Mouse (Mus musculus): ENCODE data around the gene Olfr316. TPM values are rescaled to one million over a fixed set of nuclear protein-coding genes. Genes with fewer than 3 reads are reported as not detected.

Olfr316 gene
- polyA plus RNA-seq, 1 experiment from 2014 or later = 0.05 TPM

Other genes with a start within 250 kb of the Olfr316 start
- not detected in 2 replicates for gene Olfr330, start 217.9 kb upstream of the Olfr316 start, polyA plus RNA-seq (2015; fragmentation: Nextera tagmentation; extraction: Ambion mirVana)
- gene Olfr329-ps, start 206.3 kb upstream of the Olfr316 start, polyA plus RNA-seq (2015; fragmentation: Nextera tagmentation; extraction: Ambion mirVana) = not detected in 2 replicates
- gene Olfr328, start 197.1 kb upstream of the Olfr316 start, polyA plus RNA-seq (2015; fragmentation: Nextera tagmentation; extraction: Ambion mirVana) = 0.14 TPM in 1 of 2 replicates, not detected in the other
- gene Olfr224, start 182.2 kb upstream of the Olfr316 start, polyA plus RNA-seq (2015; fragmentation: Nextera tagmentation; extraction: Ambion mirVana) = not detected in 2 replicates
- gene Olfr325, start 175.0 kb upstream of the Olfr316 start, polyA plus RNA-seq (2015; fragmentation: Nextera tagmentation; extraction: Ambion mirVana) = not detected in 2 replicates
- gene Olfr324, start 157.6 kb upstream of the Olfr316 start, polyA plus RNA-seq (2015; fragmentation: Nextera tagmentation; extraction: Ambion mirVana) = 0.06 and 0.09 TPM in 2 replicates
- not detected in 2 replicates for gene 2210407C18Rik, start 136.7 kb upstream of the Olfr316 start, polyA plus RNA-seq (2015; fragmentation: Nextera tagmentation; extraction: Ambion mirVana)
- not detected in 2 replicates for gene Olfr323, start 122.2 kb upstream of the Olfr316 start, polyA plus RNA-seq (2015; fragmentation: Nextera tagmentation; extraction: Ambion mirVana)
- 0.10 TPM in 1 of 2 replicates, not detected in the other for gene Trim58, start 112.3 kb upstream of the Olfr316 start, polyA plus RNA-seq (2015; fragmentation: Nextera tagmentation; extraction: Ambion mirVana)
- gene Olfr322, start 94.0 kb upstream of the Olfr316 start, polyA plus RNA-seq (2015; fragmentation: Nextera tagmentation; extraction: Ambion mirVana) = not detected in 2 replicates
- not detected in 2 replicates for gene Olfr320, start 71.6 kb upstream of the Olfr316 start, polyA plus RNA-seq (2015; fragmentation: Nextera tagmentation; extraction: Ambion mirVana)
- gene Olfr319, start 53.6 kb upstream of the Olfr316 start, polyA plus RNA-seq (2015; fragmentation: Nextera tagmentation; extraction: Ambion mirVana) = not detected in 2 replicates
- not detected in 2 replicates for gene Olfr318, start 28.7 kb upstream of the Olfr316 start, polyA plus RNA-seq (2015; fragmentation: Nextera tagmentation; extraction: Ambion mirVana)
- gene Olfr317, start 13.5 kb upstream of the Olfr316 start, polyA plus RNA-seq (2015; fragmentation: Nextera tagmentation; extraction: Ambion mirVana) = 0.16 and 0.44 TPM in 2 replicates
- not detected in 2 replicates for gene Olfr315, start 20.5 kb downstream of the Olfr316 start, polyA plus RNA-seq (2015; fragmentation: Nextera tagmentation; extraction: Ambion mirVana)
- gene Olfr314, start 30.2 kb downstream of the Olfr316 start, polyA plus RNA-seq (2015; fragmentation: Nextera tagmentation; extraction: Ambion mirVana) = not detected in 2 replicates
- gene Fam183b, start 49.2 kb downstream of the Olfr316 start, polyA plus RNA-seq (2015; fragmentation: Nextera tagmentation; extraction: Ambion mirVana) = 9.9 and 10.7 TPM in 2 replicates
- not detected in 2 replicates for gene Olfr313, start 62.3 kb downstream of the Olfr316 start, polyA plus RNA-seq (2015; fragmentation: Nextera tagmentation; extraction: Ambion mirVana)
- gene Olfr312, start 76.5 kb downstream of the Olfr316 start, polyA plus RNA-seq (2015; fragmentation: Nextera tagmentation; extraction: Ambion mirVana) = not detected in 2 replicates
- gene Olfr311, start 86.5 kb downstream of the Olfr316 start, polyA plus RNA-seq (2015; fragmentation: Nextera tagmentation; extraction: Ambion mirVana) = not detected in 2 replicates
- 21.1 and 22.4 TPM in 2 replicates for gene Gm12258, start 94.4 kb downstream of the Olfr316 start, polyA plus RNA-seq (2015; fragmentation: Nextera tagmentation; extraction: Ambion mirVana)
- gene 2810021J22Rik, start 114.5 kb downstream of the Olfr316 start, polyA plus RNA-seq (2015; fragmentation: Nextera tagmentation; extraction: Ambion mirVana) = 10.0 and 11.8 TPM in 2 replicates
- 6.1 and 6.9 TPM in 2 replicates for gene Zfp39, start 151.5 kb downstream of the Olfr316 start, polyA plus RNA-seq (2015; fragmentation: Nextera tagmentation; extraction: Ambion mirVana)
- gene Btnl10, start 165.2 kb downstream of the Olfr316 start, polyA plus RNA-seq (2015; fragmentation: Nextera tagmentation; extraction: Ambion mirVana) = not detected in 2 replicates
- 603 and 674 TPM in 2 replicates for gene Rnf187, start 186.2 kb downstream of the Olfr316 start, polyA plus RNA-seq (2015; fragmentation: Nextera tagmentation; extraction: Ambion mirVana)
- 230 and 238 TPM in 2 replicates for gene Hist3h2ba, start 196.2 kb downstream of the Olfr316 start, polyA plus RNA-seq (2015; fragmentation: Nextera tagmentation; extraction: Ambion mirVana)
- gene Hist3h2a, start 202.0 kb downstream of the Olfr316 start, polyA plus RNA-seq (2015; fragmentation: Nextera tagmentation; extraction: Ambion mirVana) = 96.0 and 96.7 TPM in 2 replicates
- gene Trim17, start 202.0 kb downstream of the Olfr316 start, polyA plus RNA-seq (2015; fragmentation: Nextera tagmentation; extraction: Ambion mirVana) = 1.4 TPM in 2 replicates
- 19.3 and 20.7 TPM in 2 replicates for gene Trim11, start 225.4 kb downstream of the Olfr316 start, polyA plus RNA-seq (2015; fragmentation: Nextera tagmentation; extraction: Ambion mirVana)